Mouse (Mus musculus): Measurements from ENCODE around the gene Rnf212b. TPM values are rescaled to one million over a fixed set of nuclear protein-coding genes. Genes with fewer than 3 reads are reported as not detected.

Gene Rnf212b
- polyA plus RNA-seq, 1 experiment from 2014 or later: not detected

DNA sequence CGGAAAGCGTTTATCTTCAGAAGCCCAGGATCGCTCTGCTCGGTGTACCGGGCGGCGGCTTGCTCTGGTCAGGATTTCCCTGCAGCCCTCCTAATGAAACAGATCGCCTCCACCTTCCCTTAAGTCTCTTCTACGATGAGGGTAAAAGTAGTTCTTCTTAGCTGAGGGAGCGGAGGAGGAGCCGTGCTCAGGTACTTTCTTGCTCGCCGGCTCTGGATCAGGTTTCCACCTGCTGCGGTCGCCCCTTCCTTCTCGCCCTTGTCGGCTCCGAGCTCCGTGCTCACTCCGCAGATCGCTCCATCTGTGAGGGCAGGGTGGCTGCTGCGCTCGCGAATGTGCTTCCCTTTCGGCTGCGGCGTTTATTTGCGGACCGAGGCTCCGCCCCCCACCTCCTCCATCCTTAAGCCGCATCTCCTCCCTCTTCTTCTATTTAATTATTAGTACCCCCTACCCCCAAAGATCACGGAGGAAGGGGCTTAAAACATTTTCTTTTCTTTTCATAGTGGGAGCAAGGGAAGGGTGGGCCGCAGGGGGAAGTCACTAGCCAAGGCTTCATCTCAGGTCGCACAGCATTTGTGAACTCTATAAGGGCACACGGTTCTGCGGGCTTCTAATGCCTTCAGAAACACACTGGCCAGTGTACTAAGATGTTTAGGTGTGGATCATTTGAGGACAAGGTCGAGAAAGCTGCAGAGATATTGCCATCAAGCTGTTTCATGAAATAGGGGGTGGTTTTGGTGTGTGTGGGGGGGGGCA is 32.2 kb upstream of the Rnf212b start, which contains the start of gene Slc7a8:
TSS of gene Slc7a8 (minus strand) at position 337 of the 756 bp plus-strand sequence.
- 1% methylated on average over 37 of the region's 37 CpGs for WGBS
- H3K4me1 ChIP-seq: peaks cover 11% of the 10 kb centered on the region; the same call in 1 of the 2 replicates
- peak within 1 kb of the TSS; percentile 56 for H3K4me3 ChIP-seq
- ATAC-seq (replicated peaks): peak; percentile 81
- H3K9ac ChIP-seq (replicated peaks): peak within 1 kb of the TSS; percentile 60
- H3K36me3 ChIP-seq: no peaks in the 10 kb centered on the region
- H3K27ac ChIP-seq (replicated peaks): peak within 1 kb of the TSS; percentile 62
- H3K9me3 ChIP-seq: no peaks in the 10 kb centered on the region
- H3K4me2 ChIP-seq (replicated peaks): peak within 1 kb of the TSS; percentile 89
- no peaks in the 10 kb centered on the region for H3K27me3 ChIP-seq

- H3K27me3 ChIP-seq: no peaks in the 10 kb centered on the region
- no peaks in the 10 kb centered on the region for H3K36me3 ChIP-seq
- peaks cover 11% of the 10 kb centered on the region; the same call in 1 of the 2 replicates for H3K4me1 ChIP-seq
- H3K4me2 ChIP-seq (replicated peaks): no peak overlapping the region
- H3K9ac ChIP-seq (replicated peaks): no peak overlapping the region
- no peak for ATAC-seq (replicated peaks)
- no peak overlapping the region for H3K4me3 ChIP-seq
- H3K27ac ChIP-seq (replicated peaks): no peak overlapping the region
- 84% methylated on average over 6 of the region's 6 CpGs for WGBS
- no peaks in the 10 kb centered on the region for H3K9me3 ChIP-seq
These were observed 31.0 kb upstream of the Rnf212b start for GRCm38 (mm10) chr14:54782971-54783370.

DNA sequence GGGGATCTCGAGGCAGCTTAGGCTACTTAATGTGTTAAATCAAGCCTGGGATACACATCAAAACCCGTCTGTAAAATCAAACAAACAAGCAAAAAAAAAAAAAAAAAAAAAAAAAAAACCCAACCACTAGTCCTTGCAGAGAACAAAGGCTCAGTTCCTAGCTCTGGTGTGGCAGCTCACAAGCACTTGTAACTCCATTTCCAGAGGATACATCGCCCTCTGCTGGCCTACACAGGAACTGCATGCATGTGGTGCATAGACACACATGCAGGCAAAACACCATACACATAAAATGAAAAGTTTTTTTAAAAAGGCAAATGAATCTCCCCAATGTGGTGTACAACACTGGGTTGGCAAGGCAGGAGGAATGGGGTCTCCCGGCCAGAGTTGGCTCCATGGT is 28.0 kb upstream of the Rnf212b start:
- Histone ChIP-seq H3K4me2 (replicated peaks) (no peak overlapping the region), H3K27ac (replicated peaks) (no peak overlapping the region), H3K4me1 (peaks cover 5% of the 10 kb centered on the region; the same call in 1 of the 2 replicates), H3K9me3 (no peaks in the 10 kb centered on the region), H3K9ac (replicated peaks) (no peak overlapping the region), H3K27me3 (no peaks in the 10 kb centered on the region), H3K36me3 (no peaks in the 10 kb centered on the region), H3K4me3 (no peak overlapping the region)
- WGBS: 44% methylated on average over 4 of the region's 4 CpGs
- no peak for ATAC-seq (replicated peaks)

DNA sequence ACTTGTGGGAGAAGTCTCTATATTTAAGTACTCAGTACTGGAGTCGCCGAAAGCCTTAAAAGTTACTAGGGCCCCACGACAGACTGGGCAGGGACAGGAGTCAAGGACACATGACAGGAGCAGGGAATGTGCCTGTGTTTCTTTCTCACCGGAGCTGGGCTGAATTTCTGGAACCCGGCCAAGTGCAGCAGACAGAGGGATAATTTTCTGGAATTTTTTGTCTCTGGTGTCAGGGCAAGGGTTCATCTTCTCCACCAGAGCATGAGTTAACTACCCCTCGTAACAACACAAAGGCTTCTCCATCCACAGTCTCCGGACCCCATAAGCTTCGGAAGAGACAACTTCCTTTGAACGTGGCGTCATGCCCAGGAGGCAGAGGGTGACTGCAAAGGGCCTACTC is 27.5 kb upstream of the Rnf212b start:
- Histone ChIP-seq H3K4me1 (peaks cover 5% of the 10 kb centered on the region; the same call in 1 of the 2 replicates), H3K36me3 (no peaks in the 10 kb centered on the region), H3K27me3 (no peaks in the 10 kb centered on the region), H3K9ac (replicated peaks) (no peak overlapping the region), H3K27ac (replicated peaks) (no peak overlapping the region), H3K4me3 (no peak overlapping the region), H3K4me2 (replicated peaks) (no peak overlapping the region), H3K9me3 (no peaks in the 10 kb centered on the region)
- no peak for ATAC-seq (replicated peaks)
- 62% methylated on average over 10 of the region's 10 CpGs for WGBS

DNA sequence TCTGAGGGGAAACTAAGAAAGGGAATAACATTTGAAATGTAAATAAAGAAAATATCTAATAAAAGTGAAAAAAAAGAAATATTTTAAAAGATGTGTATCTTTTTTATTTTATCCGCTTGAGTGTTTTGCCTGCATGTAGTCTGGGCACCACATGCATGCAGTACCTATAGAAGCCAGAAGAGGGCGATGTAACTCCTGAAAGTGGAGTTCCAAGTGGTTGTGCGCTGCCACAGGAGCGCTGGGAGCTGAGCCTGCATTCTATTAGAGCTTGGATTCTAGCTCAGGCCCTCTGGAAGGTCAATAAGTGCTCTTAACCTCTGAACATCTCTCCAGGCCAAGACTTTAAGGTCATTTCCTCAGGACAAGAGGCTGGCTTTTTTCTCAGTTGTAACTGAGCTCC is 26.7 kb upstream of the Rnf212b start:
- Histone ChIP-seq H3K9me3 (no peaks in the 10 kb centered on the region), H3K36me3 (no peaks in the 10 kb centered on the region)

GRCm38 (mm10) chr14:54788231-54788630 is 25.7 kb upstream of the Rnf212b start:
- H3K36me3 ChIP-seq: no peaks in the 10 kb centered on the region
- no peak overlapping the region for H3K4me3 ChIP-seq
- no peak overlapping the region for H3K27ac ChIP-seq (replicated peaks)
- peaks cover 5% of the 10 kb centered on the region; the same call in 1 of the 2 replicates for H3K4me1 ChIP-seq
- no peak overlapping the region for H3K9ac ChIP-seq (replicated peaks)
- H3K9me3 ChIP-seq: no peaks in the 10 kb centered on the region
- H3K4me2 ChIP-seq (replicated peaks): no peak overlapping the region
- WGBS: 95% methylated on average over 5 of the region's 5 CpGs
- no peaks in the 10 kb centered on the region for H3K27me3 ChIP-seq
- ATAC-seq (replicated peaks): no peak

More for the DNA sequence above, 26.7 kb upstream of the Rnf212b start:
- WGBS: 54% methylated on average over 4 of the region's 4 CpGs
- H3K4me3 ChIP-seq: no peak overlapping the region
- peaks cover 5% of the 10 kb centered on the region; the same call in 1 of the 2 replicates for H3K4me1 ChIP-seq
- H3K27me3 ChIP-seq: no peaks in the 10 kb centered on the region
- no peak overlapping the region for H3K27ac ChIP-seq (replicated peaks)
- no peak overlapping the region for H3K4me2 ChIP-seq (replicated peaks)
- no peak overlapping the region for H3K9ac ChIP-seq (replicated peaks)
- ATAC-seq (replicated peaks): no peak

- Histone ChIP-seq H3K4me1 (no peaks in the 10 kb centered on the region), H3K36me3 (no peaks in the 10 kb centered on the region), H3K4me2 (replicated peaks) (no peak overlapping the region), H3K27me3 (no peaks in the 10 kb centered on the region), H3K9me3 (no peaks in the 10 kb centered on the region), H3K9ac (replicated peaks) (no peak overlapping the region), H3K27ac (replicated peaks) (no peak overlapping the region), H3K4me3 (no peak overlapping the region)
- no peak for ATAC-seq (replicated peaks)
- WGBS: 60% methylated on average over 6 of the region's 6 CpGs
These were observed 21.8 kb upstream of the Rnf212b start for GRCm38 (mm10) chr14:54792166-54792565.

DNA sequence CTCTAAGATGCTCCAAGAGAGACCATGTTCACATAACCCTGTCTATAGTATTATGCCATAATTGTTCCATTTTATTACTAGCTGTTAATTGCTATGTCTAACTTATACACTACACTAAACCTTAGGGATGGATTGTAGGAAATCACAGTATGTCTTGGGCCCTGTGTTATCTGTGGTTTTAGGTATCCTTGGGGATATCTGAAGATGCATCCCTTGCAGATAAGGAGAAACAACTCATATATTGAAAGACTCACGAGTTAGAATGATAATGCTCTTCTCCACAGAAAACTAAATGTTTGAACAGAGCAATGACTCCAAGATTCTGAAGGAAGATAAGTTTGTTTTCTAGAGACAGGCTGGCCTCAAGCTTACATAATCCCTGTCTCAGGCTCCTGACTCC is 20.6 kb upstream of the Rnf212b start:
- WGBS: 70% methylated on average over 1 of the region's 1 CpGs
- no peaks in the 10 kb centered on the region for H3K36me3 ChIP-seq
- H3K4me2 ChIP-seq (replicated peaks): no peak overlapping the region
- no peak overlapping the region for H3K4me3 ChIP-seq
- H3K27ac ChIP-seq (replicated peaks): no peak overlapping the region
- H3K9me3 ChIP-seq: no peaks in the 10 kb centered on the region
- no peaks in the 10 kb centered on the region for H3K4me1 ChIP-seq
- no peak for ATAC-seq (replicated peaks)
- no peak overlapping the region for H3K9ac ChIP-seq (replicated peaks)
- H3K27me3 ChIP-seq: no peaks in the 10 kb centered on the region

DNA sequence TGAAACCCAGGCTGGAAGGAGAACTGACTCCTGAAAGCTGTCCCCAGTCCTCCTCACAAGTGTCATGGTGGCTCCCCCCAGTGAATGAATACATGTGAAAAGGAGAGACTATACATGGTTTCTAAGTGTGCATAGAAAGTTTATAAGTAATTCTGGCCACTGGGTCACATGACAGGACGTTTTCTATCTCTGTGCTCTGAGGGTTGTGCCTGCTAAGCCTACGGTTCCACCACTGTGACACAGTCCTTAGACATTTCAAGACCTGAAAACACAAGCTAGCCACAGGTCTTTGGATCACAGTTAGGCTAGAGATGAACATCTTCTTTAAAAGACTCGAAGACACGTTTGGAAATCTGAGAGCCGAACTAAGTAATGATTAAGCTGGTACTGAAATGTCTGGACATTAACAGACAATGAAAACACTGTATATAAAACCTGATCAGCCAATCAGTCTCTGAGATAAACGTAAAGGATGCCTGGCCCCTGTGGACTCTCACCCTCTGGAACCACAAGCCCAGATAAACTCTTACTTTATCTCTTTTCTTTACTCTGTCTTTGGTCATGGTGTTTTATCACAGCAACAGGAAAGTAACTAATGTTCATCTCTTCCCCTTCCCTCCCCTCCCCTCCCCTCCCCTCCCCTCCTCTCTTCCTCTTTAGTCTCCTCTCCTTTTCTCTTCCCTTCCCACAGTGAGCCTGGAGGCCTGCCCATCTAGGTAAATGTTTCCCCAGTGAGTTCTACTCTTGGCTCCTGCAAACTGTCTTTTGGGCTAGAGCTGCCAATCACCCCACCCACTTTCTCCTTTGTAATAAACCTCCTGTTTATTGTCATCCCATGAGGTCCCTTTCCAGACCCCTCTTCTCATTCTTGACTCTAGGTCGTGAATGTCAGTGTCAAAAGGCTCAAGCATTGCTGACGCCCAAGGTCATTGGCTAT is 19.8 kb upstream of the Rnf212b start:
- H3K4me3 ChIP-seq: no peak overlapping the region
- no peaks in the 10 kb centered on the region for H3K27me3 ChIP-seq
- ATAC-seq (replicated peaks): no peak
- no peaks in the 10 kb centered on the region for H3K4me1 ChIP-seq
- H3K4me2 ChIP-seq (replicated peaks): no peak overlapping the region
- H3K36me3 ChIP-seq: no peaks in the 10 kb centered on the region
- no peak overlapping the region for H3K27ac ChIP-seq (replicated peaks)
- no peak overlapping the region for H3K9ac ChIP-seq (replicated peaks)
- WGBS: 87% methylated on average over 8 of the region's 8 CpGs
- H3K9me3 ChIP-seq: no peaks in the 10 kb centered on the region

- H3K27me3 ChIP-seq: no peaks in the 10 kb centered on the region
- WGBS: 85% methylated on average over 1 of the region's 1 CpGs
- H3K4me3 ChIP-seq: no peak overlapping the region
- ATAC-seq (replicated peaks): no peak
- H3K9me3 ChIP-seq: no peaks in the 10 kb centered on the region
- no peak overlapping the region for H3K4me2 ChIP-seq (replicated peaks)
- no peaks in the 10 kb centered on the region for H3K4me1 ChIP-seq
- H3K9ac ChIP-seq (replicated peaks): no peak overlapping the region
- no peak overlapping the region for H3K27ac ChIP-seq (replicated peaks)
- H3K36me3 ChIP-seq: no peaks in the 10 kb centered on the region
These were observed 18.0 kb upstream of the Rnf212b start for GRCm38 (mm10) chr14:54795901-54796300.

GRCm38 (mm10) chr14:54796760-54797159 is 17.2 kb upstream of the Rnf212b start:
- WGBS: 94% methylated on average over 15 of the region's 15 CpGs
- Histone ChIP-seq H3K9ac (replicated peaks) (no peak overlapping the region), H3K36me3 (no peaks in the 10 kb centered on the region), H3K27ac (replicated peaks) (no peak overlapping the region), H3K4me3 (no peak overlapping the region), H3K27me3 (no peaks in the 10 kb centered on the region), H3K4me2 (replicated peaks) (no peak overlapping the region), H3K9me3 (no peaks in the 10 kb centered on the region), H3K4me1 (no peaks in the 10 kb centered on the region)
- ATAC-seq (replicated peaks): no peak

DNA sequence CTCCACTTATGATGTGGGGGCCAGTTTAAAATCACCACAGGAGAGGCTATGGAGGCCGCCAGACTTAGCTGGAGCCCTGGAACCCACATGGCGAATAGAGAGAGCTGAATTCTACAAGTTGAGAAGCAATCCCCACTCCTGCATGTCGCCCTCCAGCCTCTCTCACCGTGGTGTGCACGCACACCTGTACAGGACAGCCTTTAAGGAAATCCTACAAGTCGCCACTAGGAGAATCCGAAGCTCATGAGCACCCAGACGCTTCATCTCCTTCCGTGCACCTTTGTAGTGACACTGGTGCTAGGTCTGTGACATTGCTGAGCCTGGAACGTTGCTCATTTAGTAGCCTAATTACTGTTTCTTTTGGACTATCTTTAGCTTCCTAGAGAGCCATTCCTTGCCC is 14.3 kb upstream of the Rnf212b start:
- Histone ChIP-seq H3K9ac (replicated peaks) (no peak overlapping the region), H3K4me3 (no peak overlapping the region), H3K9me3 (no peaks in the 10 kb centered on the region), H3K27me3 (no peaks in the 10 kb centered on the region), H3K27ac (replicated peaks) (no peak overlapping the region), H3K4me1 (no peaks in the 10 kb centered on the region), H3K36me3 (no peaks in the 10 kb centered on the region), H3K4me2 (replicated peaks) (no peak overlapping the region)
- no peak for ATAC-seq (replicated peaks)
- WGBS: 51% methylated on average over 10 of the region's 10 CpGs

Data from forebrain, embryonic 15.5 days (tissue).